Mouse (Mus musculus): ENCODE data around the gene R3hdml. TPM values are rescaled to one million over a fixed set of nuclear protein-coding genes. Genes with fewer than 3 reads are reported as not detected.
A peak's percentile ranks its signal among the peaks of the same experiment; 100 is the strongest.

R3hdml gene
- polyA plus RNA-seq, 1 experiment: 3.6 TPM

GRCm38 (mm10) chr2:163471136-163471535, 21.0 kb upstream of the R3hdml start:
- Histone ChIP-seq H3K27me3 (replicated peaks; ENCODE audit: control insufficient read depth, insufficient read depth, low read length) (no peaks in the 10 kb centered on the region), H3K4me1 (ENCODE audit: control insufficient read depth, insufficient read depth, low read length) (peaks cover 7% of the 10 kb centered on the region; the same call in 1 of the 2 replicates), H3K4me3 (ENCODE audit: insufficient read depth, low read depth, low read length) (peak overlapping the region; percentile 96), H3K27ac (ENCODE audit: insufficient read depth, low read depth, low read length) (no peak overlapping the region), H3K36me3 (ENCODE audit: control insufficient read depth, insufficient read depth, low read length) (no peaks in the 10 kb centered on the region)
- TF ChIP-seq CTCF (conservative IDR thresholded peaks at IDR 0.05; ENCODE audit: insufficient read depth, insufficient read length, low read depth, low read length): no peak
- no peak for TF ChIP-seq POLR2A (IDR thresholded peaks at IDR 0.05; ENCODE audit: low read depth, low read length)
- 70% methylated on average over 3 of the region's 3 CpGs for WGBS
- no peak for DNase-seq

- peak; percentile 71 for DNase-seq
- WGBS: 1% methylated on average over 36 of the region's 36 CpGs
- Histone ChIP-seq H3K4me3 (ENCODE audit: insufficient read depth, low read depth, low read length) (peak overlapping the region; percentile 96), H3K27me3 (replicated peaks; ENCODE audit: control insufficient read depth, insufficient read depth, low read length) (no peaks in the 10 kb centered on the region), H3K27ac (ENCODE audit: insufficient read depth, low read depth, low read length) (peak overlapping the region; percentile 81), H3K36me3 (ENCODE audit: control insufficient read depth, insufficient read depth, low read length) (no peaks in the 10 kb centered on the region), H3K4me1 (ENCODE audit: control insufficient read depth, insufficient read depth, low read length) (peaks cover 7% of the 10 kb centered on the region; the same call in 1 of the 2 replicates)
- TF ChIP-seq POLR2A (IDR thresholded peaks at IDR 0.05; ENCODE audit: low read depth, low read length): no peak
- TF ChIP-seq CTCF (conservative IDR thresholded peaks at IDR 0.05; ENCODE audit: insufficient read depth, insufficient read length, low read depth, low read length): no peak
Observed at GRCm38 (mm10) chr2:163471710-163472465, 20.2 kb upstream of the R3hdml start.

GRCm38 (mm10) chr2:163472466-163472851, 19.7 kb upstream of the R3hdml start, which contains the start of gene Fitm2:
Gene Fitm2 (minus strand): TSS chr2:163472629.
- peak within 1 kb of the TSS; percentile 96 for H3K4me3 ChIP-seq (ENCODE audit: insufficient read depth, low read depth, low read length)
- no peaks in the 10 kb centered on the region for H3K27me3 ChIP-seq (replicated peaks; ENCODE audit: control insufficient read depth, insufficient read depth, low read length)
- peak within 1 kb of the TSS; percentile 81 for H3K27ac ChIP-seq (ENCODE audit: insufficient read depth, low read depth, low read length)
- H3K36me3 ChIP-seq (ENCODE audit: control insufficient read depth, insufficient read depth, low read length): no peaks in the 10 kb centered on the region
- peaks cover 7% of the 10 kb centered on the region; the same call in 1 of the 2 replicates for H3K4me1 ChIP-seq (ENCODE audit: control insufficient read depth, insufficient read depth, low read length)
- WGBS: under 1% methylated on average over 30 of the region's 30 CpGs
- peak; percentile 98 for DNase-seq
- TF ChIP-seq POLR2A (IDR thresholded peaks at IDR 0.05; ENCODE audit: low read depth, low read length) (peak; percentile 52), CTCF (conservative IDR thresholded peaks at IDR 0.05; ENCODE audit: insufficient read depth, insufficient read length, low read depth, low read length) (peak; percentile 98; the same call in 1 of the 2 replicates)

GRCm38 (mm10) chr2:163480191-163480825, 11.8 kb upstream of the R3hdml start:
- 47% methylated on average over 18 of the region's 18 CpGs for WGBS
- TF ChIP-seq CTCF (conservative IDR thresholded peaks at IDR 0.05; ENCODE audit: insufficient read depth, insufficient read length, low read depth, low read length) (peak; percentile 45), POLR2A (IDR thresholded peaks at IDR 0.05; ENCODE audit: low read depth, low read length) (no peak)
- no peaks in the 10 kb centered on the region for H3K27me3 ChIP-seq (replicated peaks; ENCODE audit: control insufficient read depth, insufficient read depth, low read length)
- H3K4me3 ChIP-seq (ENCODE audit: insufficient read depth, low read depth, low read length): no peak overlapping the region
- DNase-seq: peak; percentile 62
- H3K4me1 ChIP-seq (ENCODE audit: control insufficient read depth, insufficient read depth, low read length): 0 out of 2 replicates have a peak, but pooled peaks cover 4% of the 10 kb centered on the region
- H3K36me3 ChIP-seq (ENCODE audit: control insufficient read depth, insufficient read depth, low read length): no peaks in the 10 kb centered on the region
- H3K27ac ChIP-seq (ENCODE audit: insufficient read depth, low read depth, low read length): no peak overlapping the region

- Histone ChIP-seq H3K4me3 (ENCODE audit: insufficient read depth, low read depth, low read length) (no peak overlapping the region), H3K27ac (ENCODE audit: insufficient read depth, low read depth, low read length) (no peak overlapping the region), H3K4me1 (ENCODE audit: control insufficient read depth, insufficient read depth, low read length) (0 out of 2 replicates have a peak, but pooled peaks cover 4% of the 10 kb centered on the region), H3K36me3 (ENCODE audit: control insufficient read depth, insufficient read depth, low read length) (no peaks in the 10 kb centered on the region), H3K27me3 (replicated peaks; ENCODE audit: control insufficient read depth, insufficient read depth, low read length) (no peaks in the 10 kb centered on the region)
- TF ChIP-seq POLR2A (IDR thresholded peaks at IDR 0.05; ENCODE audit: low read depth, low read length) (no peak), CTCF (conservative IDR thresholded peaks at IDR 0.05; ENCODE audit: insufficient read depth, insufficient read length, low read depth, low read length) (no peak)
- WGBS: under 1% methylated on average over 20 of the region's 21 CpGs
- peak; percentile 53 for DNase-seq
Observed at GRCm38 (mm10) chr2:163481539-163482029, 10.5 kb upstream of the R3hdml start.

GRCm38 (mm10) chr2:163487360-163487759, 4.8 kb upstream of the R3hdml start:
- Histone ChIP-seq H3K27ac (ENCODE audit: insufficient read depth, low read depth, low read length) (no peak overlapping the region), H3K4me1 (ENCODE audit: control insufficient read depth, insufficient read depth, low read length) (no peaks in the 10 kb centered on the region), H3K27me3 (replicated peaks; ENCODE audit: control insufficient read depth, insufficient read depth, low read length) (no peaks in the 10 kb centered on the region), H3K36me3 (ENCODE audit: control insufficient read depth, insufficient read depth, low read length) (no peaks in the 10 kb centered on the region), H3K4me3 (ENCODE audit: insufficient read depth, low read depth, low read length) (no peak overlapping the region)
- no peak for DNase-seq
- 86% methylated on average over 3 of the region's 3 CpGs for WGBS
- TF ChIP-seq CTCF (conservative IDR thresholded peaks at IDR 0.05; ENCODE audit: insufficient read depth, insufficient read length, low read depth, low read length) (no peak), POLR2A (IDR thresholded peaks at IDR 0.05; ENCODE audit: low read depth, low read length) (no peak)

Measured in kidney, adult 2 months (tissue).